Mouse (Mus musculus) cerebellum, postnatal 25 days (tissue): ENCODE measurements around the gene Hypm.

ENCODE experiments used
- DNase-seq, 2 experiments: peaks; one replicate each; pipeline ENCODE4 v3.0.0; 2021; ENCODE audit warnings: mixed read lengths in 2 of 2

The Hypm gene

DNA sequence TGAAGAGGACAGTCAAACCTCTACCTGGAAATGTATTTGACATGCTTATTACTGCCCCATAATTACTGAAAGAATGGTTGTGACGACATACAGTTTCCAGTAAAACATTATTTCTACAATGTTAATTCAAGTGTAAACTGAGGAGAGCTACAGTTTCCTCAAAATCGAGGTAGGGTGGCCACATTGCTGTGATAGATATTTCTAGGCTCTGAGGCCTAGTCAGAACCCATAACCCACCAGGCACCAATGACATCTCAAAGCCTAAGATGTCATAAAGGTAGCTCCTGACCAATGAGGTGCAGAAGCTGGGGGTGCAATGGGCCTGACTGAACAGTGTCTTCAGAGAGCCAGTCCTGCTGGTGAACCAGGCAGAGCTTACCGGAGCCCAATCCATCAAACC lies at the start of gene Hypm:
Hypm (plus strand) TSS at position 301 of the 400 bp plus-strand sequence.
- no peak for DNase-seq

- DNase-seq: no peak
These were observed 36.6 kb upstream of the Hypm start for GRCm38 (mm10) chrX:9810101-9810500.

GRCm38 (mm10) chrX:9812469-9812868 lies 34.3 kb upstream of the Hypm start:
- DNase-seq: no peak

DNA sequence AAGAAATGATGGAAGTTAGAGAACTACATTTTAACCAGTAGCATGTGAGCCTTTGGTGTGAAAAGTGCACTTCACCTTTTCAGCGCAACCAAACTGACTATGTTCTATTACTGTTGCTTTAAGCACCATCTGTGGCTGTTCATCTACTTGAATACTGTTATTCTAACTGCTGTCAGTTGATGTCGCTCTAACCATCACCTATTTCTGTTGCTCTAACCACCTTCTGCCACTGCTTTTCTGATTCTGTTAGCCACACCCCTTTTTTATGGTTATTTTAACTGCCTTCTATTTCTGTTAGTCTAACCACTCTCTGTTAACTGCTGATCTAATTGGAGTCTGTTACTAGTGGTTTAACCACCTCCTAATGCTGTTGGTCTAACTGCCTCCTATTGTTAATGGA lies 11.9 kb upstream of the Hypm start:
- no peak for DNase-seq

- DNase-seq: no peak
These were observed 2.7 kb downstream of the Hypm start, which contains the start of gene H2al3 for GRCm38 (mm10) chrX:9849403-9849802. Gene H2al3 (plus strand): TSS chrX:9849703.

DNA sequence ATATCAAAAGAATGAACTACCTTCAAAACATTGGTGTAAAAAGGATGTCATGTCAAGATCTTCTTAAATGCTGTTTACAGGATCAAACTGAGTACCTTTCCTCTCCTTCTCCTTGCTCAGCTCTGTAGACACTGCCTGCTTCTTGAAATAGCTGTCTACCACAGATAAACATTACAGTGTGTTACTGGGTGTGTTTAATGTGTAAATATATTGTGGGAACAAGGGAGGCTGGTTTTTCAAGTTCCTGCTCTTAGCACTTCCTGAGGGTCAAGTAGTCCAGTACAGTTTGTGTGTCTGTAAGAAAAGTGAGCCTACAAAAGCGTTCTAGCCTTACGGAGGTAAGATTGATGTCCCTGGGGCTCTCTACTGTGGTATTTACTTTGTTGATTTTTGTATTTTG lies 15.1 kb downstream of the Hypm start:
- DNase-seq: no peak

GRCm38 (mm10) chrX:9875519-9875918 lies 28.8 kb downstream of the Hypm start:
- DNase-seq: no peak

DNA sequence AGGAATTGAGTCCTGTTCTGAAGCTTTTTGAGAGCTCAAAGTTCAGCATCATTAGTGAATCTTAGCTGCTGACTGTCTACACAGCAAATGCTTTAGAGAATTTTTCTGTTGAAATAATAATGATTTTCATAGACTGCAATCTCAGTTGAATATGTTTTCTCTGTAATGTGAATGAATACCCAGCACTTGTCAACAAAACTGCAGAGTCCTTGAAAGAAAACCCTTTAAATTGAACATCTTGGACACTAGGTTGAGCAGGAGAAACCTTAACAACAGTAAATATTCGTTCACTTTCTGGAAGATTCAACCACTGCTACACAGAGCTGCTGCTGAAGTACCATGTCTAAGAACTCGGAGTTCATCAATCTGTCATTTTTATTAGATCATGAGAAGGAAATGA lies 38.6 kb downstream of the Hypm start, which contains the start of gene Sytl5:
Sytl5 (plus strand) TSS at position 301 of the 400 bp plus-strand sequence.
- no peak for DNase-seq
